In genomic region chr7:40801291-40801690, GRCm38 (mm10) we compare ENCODE assay signal across 16 mouse cellular contexts.
"Had no signal": no experiment of that assay in that cellular context is flagged by ENCODE, and none has a peak within 500 bp of the region (broad histone marks: within the 10 kb centered on the region; RNA-seq: fewer than 3 reads in every experiment).

No protein-coding gene starts in this region.

- H3K9ac ChIP-seq: limb, embryonic 15.5 days; liver, embryonic 12.5 days; lung, embryonic 15.5 days; neural tube, embryonic 13.5 days had no signal

- DNase-seq: kidney, adult 8-10 months; kidney, postnatal 25 days; layer of hippocampus, adult 9-11 months; lung, postnatal 14 days; midbrain, embryonic 14.5 days; retina, postnatal 1 day; right cerebral cortex, postnatal 4 days; spleen, adult 18-20 months; thymus, adult 2 months; thymus, postnatal 25 days had no signal

- H3K4me1 ChIP-seq: limb, embryonic 15.5 days; liver, embryonic 12.5 days; lung, embryonic 15.5 days; midbrain, embryonic 10.5 days; neural tube, embryonic 13.5 days had no signal

- H3K4me3 ChIP-seq: limb, embryonic 15.5 days; liver, embryonic 12.5 days; lung, embryonic 15.5 days; midbrain, embryonic 10.5 days; neural tube, embryonic 13.5 days had no signal

- H3K9me3 ChIP-seq: limb, embryonic 15.5 days; liver, embryonic 12.5 days; lung, embryonic 15.5 days; midbrain, embryonic 10.5 days; neural tube, embryonic 13.5 days had no signal

- H3K36me3 ChIP-seq: limb, embryonic 15.5 days; liver, embryonic 12.5 days; lung, embryonic 15.5 days; midbrain, embryonic 10.5 days; neural tube, embryonic 13.5 days had no signal

- H3K27me3 ChIP-seq: limb, embryonic 15.5 days; liver, embryonic 12.5 days; lung, embryonic 15.5 days; neural tube, embryonic 13.5 days had no signal

- ATAC-seq: intestine, embryonic 16.5 days; liver, embryonic 12.5 days had no signal

- H3K4me2 ChIP-seq: limb, embryonic 15.5 days; liver, embryonic 12.5 days; lung, embryonic 15.5 days; neural tube, embryonic 13.5 days had no signal

- H3K27ac ChIP-seq: limb, embryonic 15.5 days; liver, embryonic 12.5 days; lung, embryonic 15.5 days; midbrain, embryonic 10.5 days; neural tube, embryonic 13.5 days had no signal
